Mouse (Mus musculus) midbrain, embryonic 14.5 days (tissue): ENCODE data around the gene Ralbp1. TPM values are rescaled to one million over a fixed set of nuclear protein-coding genes. Genes with fewer than 3 reads are reported as not detected.

Source experiments
- ATAC-seq: fragments of 200-750 bp; cut with Nextera tagmentation; 2 replicates; pipeline ENCODE4 v1.8.0; 2017; ENCODE audit warnings: moderate number of reproducible peaks, moderate library complexity; ENCODE audit not compliant: low FRiP score, low TSS enrichment
- DNase-seq: peaks from one replicate; pipeline ENCODE4 v3.0.0-alpha.2; 2015
- H3K27ac ChIP-seq: fragments of 300-500 bp; sonication (generic); replicated peaks from 2 replicates; pipeline ENCODE4 v1.5.1; 2014; ENCODE audit warnings: mild to moderate bottlenecking, low read depth, low read length, moderate library complexity
- H3K27me3 ChIP-seq: fragments of 300-500 bp; sonication (generic); 2 replicates; pipeline ENCODE4 v1.6.1; 2014; ENCODE audit warnings: low read length, control low read depth, mixed read lengths; ENCODE audit not compliant: control insufficient read depth, insufficient read depth
- H3K36me3 ChIP-seq: fragments of 300-500 bp; sonication (generic); 2 replicates; pipeline ENCODE4 v1.6.1; 2014; ENCODE audit warnings: low read length, control low read depth; ENCODE audit not compliant: control insufficient read depth, insufficient read depth
- H3K4me1 ChIP-seq: fragments of 300-500 bp; sonication (generic); 2 replicates; pipeline ENCODE4 v1.6.1; 2014; ENCODE audit warnings: mild to moderate bottlenecking, antibody characterized with exemption, low read length, control low read depth; ENCODE audit not compliant: control insufficient read depth, insufficient read depth
- H3K4me2 ChIP-seq: fragments of 300-500 bp; sonication (generic); 2 replicates; pipeline ENCODE4 v1.6.1; 2014; ENCODE audit warnings: mild to moderate bottlenecking, low read length, moderate library complexity
- H3K4me3 ChIP-seq: fragments of 300-500 bp; sonication (generic); replicated peaks from 2 replicates; pipeline ENCODE4 v1.5.1; 2014; ENCODE audit warnings: low read depth, low read length
- H3K9ac ChIP-seq: fragments of 300-500 bp; sonication (generic); replicated peaks from 2 replicates; pipeline ENCODE4 v1.6.1; 2014; ENCODE audit warnings: mild to moderate bottlenecking, low read length, moderate library complexity
- H3K9me3 ChIP-seq: fragments of 300-500 bp; sonication (generic); 2 replicates; pipeline ENCODE4 v1.6.1; 2016; ENCODE audit warnings: low read length, control low read depth, mixed read lengths; ENCODE audit not compliant: control insufficient read depth
- WGBS: fragments of 180-500 bp; shearing (Covaris S2); extraction: QIAGEN DNeasy Blood & Tissue Kit; methylation state at CpG from one replicate; pipeline ENCODE4 v1.1.7; 2014; 5-methylcytosine and 5-hydroxymethylcytosine counted together
- polyA plus RNA-seq: library from polyadenylated mRNA; unstranded; fragments of >200 nt; fragmentation: Nextera tagmentation; extraction: Ambion mirVana; gene quantifications from 2 replicates; pipeline ENCODE4 v1.2.1, GENCODE M21; 2014

The Ralbp1 gene
- polyA plus RNA-seq, 1 experiment from 2014 or later: 38.5 TPM

GRCm38 (mm10) chr17:65921975-65922374 is 36.4 kb upstream of the Ralbp1 start:
- peaks cover 53% of the 10 kb centered on the region for H3K36me3 ChIP-seq
- 79% methylated on average over 6 of the region's 6 CpGs for WGBS

GRCm38 (mm10) chr17:65919235-65919634 is 33.6 kb upstream of the Ralbp1 start:
- no peaks in the 10 kb centered on the region for H3K4me1 ChIP-seq
- no peak for ATAC-seq
- WGBS: 93% methylated on average over 3 of the region's 3 CpGs

More at GRCm38 (mm10) chr17:65921975-65922374, 36.4 kb upstream of the Ralbp1 start:
- no peak overlapping the region for H3K4me3 ChIP-seq
- no peaks in the 10 kb centered on the region for H3K27me3 ChIP-seq
- H3K4me2 ChIP-seq: no peak overlapping the region
- no peaks in the 10 kb centered on the region for H3K4me1 ChIP-seq
- no peak overlapping the region for H3K27ac ChIP-seq
- H3K9ac ChIP-seq: no peak overlapping the region
- ATAC-seq (no peak), DNase-seq (no peak)
- H3K9me3 ChIP-seq: no peaks in the 10 kb centered on the region

GRCm38 (mm10) chr17:65916135-65916668 is 30.6 kb upstream of the Ralbp1 start:
- no peak overlapping the region for H3K9ac ChIP-seq

More at GRCm38 (mm10) chr17:65919235-65919634, 33.6 kb upstream of the Ralbp1 start:
- H3K4me2 ChIP-seq: no peak overlapping the region
- H3K36me3 ChIP-seq: peaks cover 28% of the 10 kb centered on the region
- no peak overlapping the region for H3K4me3 ChIP-seq
- H3K9ac ChIP-seq: no peak overlapping the region
- no peak for DNase-seq
- no peak overlapping the region for H3K27ac ChIP-seq
- H3K9me3 ChIP-seq: no peaks in the 10 kb centered on the region
- H3K27me3 ChIP-seq: no peaks in the 10 kb centered on the region

GRCm38 (mm10) chr17:65914083-65914482 is 28.5 kb upstream of the Ralbp1 start:
- H3K27ac ChIP-seq: no peak overlapping the region
- no peaks in the 10 kb centered on the region for H3K36me3 ChIP-seq
- H3K4me3 ChIP-seq: no peak overlapping the region
- H3K4me2 ChIP-seq: no peak overlapping the region
- H3K4me1 ChIP-seq: no peaks in the 10 kb centered on the region
- DNase-seq (no peak), ATAC-seq (no peak)
- no peaks in the 10 kb centered on the region for H3K27me3 ChIP-seq
- no peaks in the 10 kb centered on the region for H3K9me3 ChIP-seq
- 48% methylated on average over 6 of the region's 6 CpGs for WGBS
- H3K9ac ChIP-seq: no peak overlapping the region

More at GRCm38 (mm10) chr17:65916135-65916668, 30.6 kb upstream of the Ralbp1 start:
- peak; percentile 85 for ATAC-seq
- peak overlapping the region; percentile 64 for H3K27ac ChIP-seq
- no peaks in the 10 kb centered on the region for H3K4me1 ChIP-seq
- WGBS: 10% methylated on average over 8 of the region's 8 CpGs
- no peak overlapping the region for H3K4me2 ChIP-seq
- H3K9me3 ChIP-seq: no peaks in the 10 kb centered on the region
- DNase-seq: peak; percentile 77
- H3K4me3 ChIP-seq: no peak overlapping the region
- no peaks in the 10 kb centered on the region for H3K36me3 ChIP-seq
- H3K27me3 ChIP-seq: no peaks in the 10 kb centered on the region

GRCm38 (mm10) chr17:65912202-65912601 is 26.6 kb upstream of the Ralbp1 start:
- no peak overlapping the region for H3K4me3 ChIP-seq
- WGBS: 97% methylated on average over 2 of the region's 2 CpGs
- H3K9ac ChIP-seq: no peak overlapping the region
- no peaks in the 10 kb centered on the region for H3K4me1 ChIP-seq
- H3K27ac ChIP-seq: no peak overlapping the region
- H3K27me3 ChIP-seq: no peaks in the 10 kb centered on the region
- no peak overlapping the region for H3K4me2 ChIP-seq
- no peak for ATAC-seq
- DNase-seq: no peak
- no peaks in the 10 kb centered on the region for H3K9me3 ChIP-seq
- no peaks in the 10 kb centered on the region for H3K36me3 ChIP-seq

- no peak for DNase-seq
- no peak for ATAC-seq
- Histone ChIP-seq H3K36me3 (no peaks in the 10 kb centered on the region), H3K9ac (no peak overlapping the region), H3K27ac (no peak overlapping the region), H3K4me3 (no peak overlapping the region), H3K4me2 (no peak overlapping the region), H3K4me1 (no peaks in the 10 kb centered on the region), H3K27me3 (no peaks in the 10 kb centered on the region), H3K9me3 (no peaks in the 10 kb centered on the region)
- WGBS: 83% methylated on average over 15 of the region's 15 CpGs
Measured at GRCm38 (mm10) chr17:65911285-65912069, 25.9 kb upstream of the Ralbp1 start.

- Histone ChIP-seq H3K4me3 (no peak overlapping the region), H3K4me2 (no peak overlapping the region), H3K36me3 (no peaks in the 10 kb centered on the region), H3K9ac (no peak overlapping the region), H3K9me3 (no peaks in the 10 kb centered on the region), H3K27me3 (no peaks in the 10 kb centered on the region), H3K4me1 (no peaks in the 10 kb centered on the region), H3K27ac (no peak overlapping the region)
- DNase-seq (no peak), ATAC-seq (no peak)
Measured at GRCm38 (mm10) chr17:65908270-65908669, 22.7 kb upstream of the Ralbp1 start.

GRCm38 (mm10) chr17:65906895-65907401 is 21.4 kb upstream of the Ralbp1 start:
- Histone ChIP-seq H3K4me1 (no peaks in the 10 kb centered on the region), H3K9ac (no peak overlapping the region), H3K27ac (no peak overlapping the region), H3K4me3 (no peak overlapping the region), H3K36me3 (no peaks in the 10 kb centered on the region), H3K27me3 (no peaks in the 10 kb centered on the region), H3K4me2 (no peak overlapping the region), H3K9me3 (0 out of 2 replicates have a peak, but pooled peaks cover 2% of the 10 kb centered on the region)
- ATAC-seq (no peak), DNase-seq (no peak)
- WGBS: 71% methylated on average over 11 of the region's 11 CpGs
